Mouse (Mus musculus): ENCODE data around the gene Mrpl20. TPM values are rescaled to one million over a fixed set of nuclear protein-coding genes. Genes with fewer than 3 reads are reported as not detected.

Gene Mrpl20
- polyA plus RNA-seq, 1 experiment from 2014 or later, result 186 TPM

DNA sequence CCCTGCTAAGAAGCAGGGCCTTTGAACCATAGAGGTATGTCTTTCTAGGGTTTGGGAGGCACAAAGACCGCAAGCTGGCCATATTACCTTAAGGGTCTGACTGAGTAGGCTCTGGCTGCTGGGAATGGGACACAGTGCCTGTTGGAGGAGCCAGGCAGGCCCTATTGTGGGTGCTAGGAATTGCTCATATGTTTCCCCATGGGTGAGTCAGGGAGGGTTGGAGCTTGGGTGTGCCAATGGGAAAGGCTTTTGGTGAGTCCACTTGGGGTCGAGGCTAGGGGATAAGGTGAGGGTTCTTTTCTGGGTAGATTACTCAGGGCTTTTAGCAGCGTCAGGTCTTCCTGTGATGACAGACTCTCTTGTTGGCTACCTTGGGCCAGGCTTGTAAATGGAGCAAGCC, 48.7 kb downstream of the Mrpl20 start:
- 86% methylated on average over 3 of the region's 3 CpGs for WGBS
- DNase-seq (ENCODE audit: low spot score) (no peak), ATAC-seq (no peak)
- H3K9me3 ChIP-seq (ENCODE audit: low read length), result no peaks in the 10 kb centered on the region
- H3K9ac ChIP-seq (replicated peaks; ENCODE audit: low read depth), result no peak overlapping the region
- no peak overlapping the region for H3K4me2 ChIP-seq (replicated peaks; ENCODE audit: low read depth, low read length)
- TF ChIP-seq EP300 (IDR thresholded peaks at IDR 0.05), result no peak
- no peak for TF ChIP-seq CTCF (IDR thresholded peaks at IDR 0.05)
- H3K27me3 ChIP-seq (replicated peaks; ENCODE audit: insufficient read depth, low read length), result no peaks in the 10 kb centered on the region
- H3K4me1 ChIP-seq (ENCODE audit: insufficient read depth, low read depth, low read length), result peaks cover 21% of the 10 kb centered on the region; the same call in 1 of the 2 replicates
- peaks cover 6% of the 10 kb centered on the region; the same call in 1 of the 2 replicates for H3K36me3 ChIP-seq (ENCODE audit: insufficient read depth, low read length)
- no peak overlapping the region for H3K27ac ChIP-seq (ENCODE audit: low read length)
- H3K4me3 ChIP-seq (ENCODE audit: low read depth, low read length), result no peak overlapping the region

DNA sequence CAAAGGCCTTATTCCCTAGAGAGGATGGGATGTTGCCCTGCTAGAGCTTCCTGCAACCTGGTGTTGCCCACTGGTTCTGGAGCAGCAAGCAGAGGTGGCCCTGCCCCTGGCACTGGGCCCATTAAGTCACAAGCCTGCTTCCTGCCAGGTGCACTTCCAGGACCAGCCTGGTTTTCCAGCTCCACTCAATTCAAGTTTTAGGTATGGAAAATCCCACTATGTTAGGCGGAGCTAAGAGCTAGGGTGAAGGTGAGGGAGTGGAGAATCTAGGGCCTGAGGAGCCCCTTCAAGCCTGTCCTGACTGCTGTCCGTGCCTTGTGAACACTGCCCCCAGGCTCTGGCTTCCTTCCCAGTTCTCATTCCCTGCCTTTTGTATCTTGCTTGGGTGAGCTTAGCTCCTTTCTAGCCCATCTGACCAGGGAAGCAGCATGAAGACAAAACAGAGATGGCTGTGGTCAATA, 49.3 kb downstream of the Mrpl20 start:
- no peak overlapping the region for H3K4me3 ChIP-seq (ENCODE audit: low read depth, low read length)
- no peaks in the 10 kb centered on the region for H3K27me3 ChIP-seq (replicated peaks; ENCODE audit: insufficient read depth, low read length)
- H3K27ac ChIP-seq (ENCODE audit: low read length), result no peak overlapping the region
- DNase-seq (ENCODE audit: low spot score) (peak; percentile 33), ATAC-seq (no peak)
- H3K9me3 ChIP-seq (ENCODE audit: low read length), result no peaks in the 10 kb centered on the region
- no peak for TF ChIP-seq EP300 (IDR thresholded peaks at IDR 0.05)
- no peak for TF ChIP-seq CTCF (IDR thresholded peaks at IDR 0.05)
- peaks cover 16% of the 10 kb centered on the region; the same call in 1 of the 2 replicates for H3K4me1 ChIP-seq (ENCODE audit: insufficient read depth, low read depth, low read length)
- no peak overlapping the region for H3K4me2 ChIP-seq (replicated peaks; ENCODE audit: low read depth, low read length)
- WGBS, result 47% methylated on average over 2 of the region's 2 CpGs
- no peak overlapping the region for H3K9ac ChIP-seq (replicated peaks; ENCODE audit: low read depth)
- H3K36me3 ChIP-seq (ENCODE audit: insufficient read depth, low read length), result peaks cover 6% of the 10 kb centered on the region; the same call in 1 of the 2 replicates

DNA sequence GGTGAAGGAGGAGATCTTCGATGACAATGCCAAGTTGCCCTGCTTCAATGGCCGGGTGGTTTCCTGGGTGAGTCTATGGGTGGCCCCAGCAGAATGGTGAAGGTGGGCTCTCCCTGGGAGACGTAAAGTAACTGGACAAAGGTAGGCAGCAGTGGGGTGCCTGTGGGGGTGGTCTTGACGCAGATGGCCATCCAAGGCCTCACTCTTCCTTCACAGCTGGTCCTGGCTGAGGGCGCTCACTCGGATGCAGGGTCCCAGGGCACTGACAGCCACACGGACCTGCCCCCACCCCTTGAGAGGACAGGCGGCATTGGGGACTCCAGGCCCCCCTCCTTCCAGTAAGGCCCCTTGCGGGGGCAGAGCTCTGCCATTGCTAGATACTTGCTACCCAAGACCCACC, 50.7 kb downstream of the Mrpl20 start:
- DNase-seq (ENCODE audit: low spot score), result no peak
- WGBS, result 85% methylated on average over 8 of the region's 9 CpGs
- H3K36me3 ChIP-seq (ENCODE audit: insufficient read depth, low read length), result peaks cover 9% of the 10 kb centered on the region; the same call in 1 of the 2 replicates
- no peak overlapping the region for H3K9ac ChIP-seq (replicated peaks; ENCODE audit: low read depth)
- H3K27ac ChIP-seq (ENCODE audit: low read length), result no peak overlapping the region
- no peaks in the 10 kb centered on the region for H3K9me3 ChIP-seq (ENCODE audit: low read length)
- no peak overlapping the region for H3K4me2 ChIP-seq (replicated peaks; ENCODE audit: low read depth, low read length)
- H3K4me1 ChIP-seq (ENCODE audit: insufficient read depth, low read depth, low read length), result peaks cover 9% of the 10 kb centered on the region; the same call in 1 of the 2 replicates
- H3K27me3 ChIP-seq (replicated peaks; ENCODE audit: insufficient read depth, low read length), result no peaks in the 10 kb centered on the region
- TF ChIP-seq CTCF (IDR thresholded peaks at IDR 0.05) (no peak), EP300 (IDR thresholded peaks at IDR 0.05) (no peak)
- no peak for ATAC-seq
- H3K4me3 ChIP-seq (ENCODE audit: low read depth, low read length), result no peak overlapping the region

DNA sequence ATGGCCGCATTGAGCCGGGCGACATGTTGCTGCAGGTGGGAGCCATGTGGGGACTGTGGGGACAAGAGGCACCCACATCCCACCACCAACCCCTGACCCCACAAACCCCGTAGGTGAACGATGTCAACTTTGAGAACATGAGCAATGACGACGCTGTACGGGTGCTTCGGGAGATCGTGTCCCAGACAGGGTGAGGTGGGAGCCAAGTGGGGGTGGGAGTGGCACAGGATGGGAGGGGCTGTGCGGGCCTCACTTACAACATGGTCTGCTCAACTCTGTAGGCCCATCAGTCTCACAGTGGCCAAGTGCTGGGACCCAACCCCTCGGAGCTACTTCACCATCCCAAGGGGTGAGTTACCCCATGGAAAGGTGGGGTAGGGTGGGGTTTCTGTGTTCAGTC, 52.3 kb downstream of the Mrpl20 start:
- Histone ChIP-seq H3K4me1 (ENCODE audit: insufficient read depth, low read depth, low read length) (no peaks in the 10 kb centered on the region), H3K4me3 (ENCODE audit: low read depth, low read length) (no peak overlapping the region), H3K9me3 (ENCODE audit: low read length) (no peaks in the 10 kb centered on the region), H3K9ac (replicated peaks; ENCODE audit: low read depth) (no peak overlapping the region), H3K4me2 (replicated peaks; ENCODE audit: low read depth, low read length) (no peak overlapping the region), H3K36me3 (ENCODE audit: insufficient read depth, low read length) (peaks cover 12% of the 10 kb centered on the region; the same call in 1 of the 2 replicates), H3K27me3 (replicated peaks; ENCODE audit: insufficient read depth, low read length) (no peaks in the 10 kb centered on the region), H3K27ac (ENCODE audit: low read length) (no peak overlapping the region)
- 94% methylated on average over 12 of the region's 12 CpGs for WGBS
- TF ChIP-seq CTCF (IDR thresholded peaks at IDR 0.05) (no peak), EP300 (IDR thresholded peaks at IDR 0.05) (no peak)
- ATAC-seq, result no peak
- no peak for DNase-seq (ENCODE audit: low spot score)

DNA sequence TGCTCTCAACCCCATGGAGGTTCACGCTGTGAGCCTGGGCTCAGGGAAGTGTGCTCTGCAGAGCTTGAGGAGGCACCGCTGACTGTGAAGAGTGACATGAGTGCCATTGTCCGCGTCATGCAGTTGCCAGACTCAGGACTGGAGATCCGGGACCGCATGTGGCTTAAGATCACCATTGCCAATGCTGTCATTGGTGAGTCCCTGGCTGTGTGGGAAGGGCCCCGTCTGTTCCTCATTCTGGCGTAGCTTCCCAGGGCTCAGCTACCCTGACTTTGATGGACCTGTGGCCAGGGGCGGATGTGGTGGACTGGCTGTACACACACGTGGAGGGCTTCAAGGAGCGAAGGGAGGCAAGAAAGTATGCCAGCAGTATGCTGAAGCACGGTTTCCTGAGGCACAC, 53.4 kb downstream of the Mrpl20 start:
- ATAC-seq (no peak), DNase-seq (ENCODE audit: low spot score) (no peak)
- Histone ChIP-seq H3K36me3 (ENCODE audit: insufficient read depth, low read length) (peaks cover 12% of the 10 kb centered on the region; the same call in 1 of the 2 replicates), H3K4me1 (ENCODE audit: insufficient read depth, low read depth, low read length) (no peaks in the 10 kb centered on the region), H3K27ac (ENCODE audit: low read length) (no peak overlapping the region), H3K4me3 (ENCODE audit: low read depth, low read length) (no peak overlapping the region), H3K9me3 (ENCODE audit: low read length) (no peaks in the 10 kb centered on the region), H3K9ac (replicated peaks; ENCODE audit: low read depth) (no peak overlapping the region), H3K4me2 (replicated peaks; ENCODE audit: low read depth, low read length) (no peak overlapping the region), H3K27me3 (replicated peaks; ENCODE audit: insufficient read depth, low read length) (no peaks in the 10 kb centered on the region)
- TF ChIP-seq EP300 (IDR thresholded peaks at IDR 0.05) (no peak), CTCF (IDR thresholded peaks at IDR 0.05) (no peak)
- 88% methylated on average over 12 of the region's 12 CpGs for WGBS

DNA sequence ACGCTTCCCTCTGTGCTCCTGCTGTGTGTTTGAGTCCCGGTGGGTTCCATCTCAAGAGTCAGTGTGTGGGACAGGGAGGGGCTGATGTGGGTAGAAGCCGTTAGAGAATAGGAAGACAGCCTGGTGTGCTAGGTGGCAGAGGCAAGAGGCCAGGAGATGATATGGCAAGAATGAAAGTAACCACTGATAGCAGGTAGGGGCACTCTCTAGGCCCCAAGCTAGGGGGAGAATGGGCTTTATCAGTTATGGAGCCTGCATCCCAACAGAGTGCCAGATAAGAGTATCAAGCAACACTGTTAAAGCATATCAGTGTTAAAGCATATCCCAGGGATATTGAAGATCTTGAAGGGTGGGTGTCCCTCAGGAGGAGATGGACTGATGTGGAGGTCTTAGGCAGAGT, 54.2 kb downstream of the Mrpl20 start:
- WGBS, result 85% methylated on average over 3 of the region's 3 CpGs
- Histone ChIP-seq H3K4me3 (ENCODE audit: low read depth, low read length) (no peak overlapping the region), H3K27ac (ENCODE audit: low read length) (no peak overlapping the region), H3K27me3 (replicated peaks; ENCODE audit: insufficient read depth, low read length) (no peaks in the 10 kb centered on the region), H3K4me2 (replicated peaks; ENCODE audit: low read depth, low read length) (no peak overlapping the region), H3K36me3 (ENCODE audit: insufficient read depth, low read length) (peaks cover 12% of the 10 kb centered on the region; the same call in 1 of the 2 replicates), H3K4me1 (ENCODE audit: insufficient read depth, low read depth, low read length) (no peaks in the 10 kb centered on the region), H3K9me3 (ENCODE audit: low read length) (no peaks in the 10 kb centered on the region), H3K9ac (replicated peaks; ENCODE audit: low read depth) (no peak overlapping the region)
- ATAC-seq (no peak), DNase-seq (ENCODE audit: low spot score) (no peak)
- TF ChIP-seq CTCF (IDR thresholded peaks at IDR 0.05) (no peak), EP300 (IDR thresholded peaks at IDR 0.05) (no peak)

DNA sequence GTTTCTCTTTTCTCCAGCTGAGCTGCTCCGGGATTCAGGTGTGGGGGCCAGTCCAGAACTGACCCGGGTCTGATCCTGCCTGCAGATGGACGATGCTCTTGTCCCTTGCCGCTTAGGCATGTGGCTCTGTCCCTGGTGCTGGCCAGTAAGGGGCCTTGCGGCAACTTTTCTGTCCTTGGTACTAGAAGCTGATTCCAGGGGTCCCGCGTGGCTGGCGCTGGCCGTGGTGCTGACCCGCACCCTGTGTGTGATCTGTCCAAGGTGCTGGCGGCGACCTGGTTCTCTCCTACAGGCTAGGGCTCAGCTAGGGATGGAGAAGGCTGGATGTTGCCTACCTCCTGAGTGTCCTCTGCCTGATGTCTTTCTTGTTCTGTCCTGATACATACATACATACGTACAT, 56.6 kb downstream of the Mrpl20 start:
- ATAC-seq, result peak; percentile 60

More for the DNA sequence above, 56.6 kb downstream of the Mrpl20 start:
- Histone ChIP-seq H3K9me3 (ENCODE audit: low read length) (no peaks in the 10 kb centered on the region), H3K27me3 (replicated peaks; ENCODE audit: insufficient read depth, low read length) (no peaks in the 10 kb centered on the region), H3K4me3 (ENCODE audit: low read depth, low read length) (no peak overlapping the region), H3K36me3 (ENCODE audit: insufficient read depth, low read length) (peaks cover 8% of the 10 kb centered on the region; the same call in 1 of the 2 replicates), H3K27ac (ENCODE audit: low read length) (no peak overlapping the region), H3K4me2 (replicated peaks; ENCODE audit: low read depth, low read length) (no peak overlapping the region), H3K4me1 (ENCODE audit: insufficient read depth, low read depth, low read length) (no peaks in the 10 kb centered on the region), H3K9ac (replicated peaks; ENCODE audit: low read depth) (no peak overlapping the region)
- peak; percentile 63 for DNase-seq (ENCODE audit: low spot score)
- WGBS, result 21% methylated on average over 13 of the region's 13 CpGs
- TF ChIP-seq EP300 (IDR thresholded peaks at IDR 0.05) (no peak), CTCF (IDR thresholded peaks at IDR 0.05) (peak; percentile 18; the same call in 1 of the 2 replicates)

Small RNAs within 50 kb of the gene (microRNA-seq; reads per million reads assigned to microRNA genes)
- gene Gm27743, result not detected

Other genes with a start within 250 kb of the Mrpl20 start
- 70.9 and 76.3 TPM in 2 replicates for gene Nadk, start 240.5 kb upstream of the Mrpl20 start, polyA plus RNA-seq (2015; fragmentation: Nextera tagmentation; extraction: Ambion mirVana)
- gene Slc35e2, start 201.5 kb upstream of the Mrpl20 start, polyA plus RNA-seq (2015; fragmentation: Nextera tagmentation; extraction: Ambion mirVana), result 3.1 and 3.7 TPM in 2 replicates
- 67.3 and 74.4 TPM in 2 replicates for gene Cdk11b, start 178.0 kb upstream of the Mrpl20 start, polyA plus RNA-seq (2015; fragmentation: Nextera tagmentation; extraction: Ambion mirVana)
- gene Gm10563, start 157.5 kb upstream of the Mrpl20 start, polyA plus RNA-seq (2015; fragmentation: Nextera tagmentation; extraction: Ambion mirVana), result not detected in 2 replicates
- 44.5 and 46.2 TPM in 2 replicates for gene Mmp23, start 149.5 kb upstream of the Mrpl20 start, polyA plus RNA-seq (2015; fragmentation: Nextera tagmentation; extraction: Ambion mirVana)
- gene Mib2, start 133.7 kb upstream of the Mrpl20 start, polyA plus RNA-seq (2015; fragmentation: Nextera tagmentation; extraction: Ambion mirVana), result 16.3 and 19.8 TPM in 2 replicates
- 3.3 and 3.6 TPM in 2 replicates for gene Fndc10, start 108.5 kb upstream of the Mrpl20 start, polyA plus RNA-seq (2015; fragmentation: Nextera tagmentation; extraction: Ambion mirVana)
- 166 and 178 TPM in 2 replicates for gene Ssu72, start 98.1 kb upstream of the Mrpl20 start, polyA plus RNA-seq (2015; fragmentation: Nextera tagmentation; extraction: Ambion mirVana)
- gene Tmem240, start 68.1 kb upstream of the Mrpl20 start, polyA plus RNA-seq (2015; fragmentation: Nextera tagmentation; extraction: Ambion mirVana), result 0.58 and 0.63 TPM in 2 replicates
- gene Atad3a, start 41.8 kb upstream of the Mrpl20 start, polyA plus RNA-seq (2015; fragmentation: Nextera tagmentation; extraction: Ambion mirVana), result 26.1 and 28.5 TPM in 2 replicates
- gene Vwa1, start 28.2 kb upstream of the Mrpl20 start, polyA plus RNA-seq (2015; fragmentation: Nextera tagmentation; extraction: Ambion mirVana), result 6.5 and 7.0 TPM in 2 replicates
- gene Tmem88b, start 17.0 kb upstream of the Mrpl20 start, polyA plus RNA-seq (2015; fragmentation: Nextera tagmentation; extraction: Ambion mirVana), result 0.13 and 0.31 TPM in 2 replicates
- gene Ankrd65, start 12.4 kb upstream of the Mrpl20 start, polyA plus RNA-seq (2015; fragmentation: Nextera tagmentation; extraction: Ambion mirVana), result 6.0 and 6.6 TPM in 2 replicates
- gene Ccnl2, start 9.6 kb downstream of the Mrpl20 start, polyA plus RNA-seq (2015; fragmentation: Nextera tagmentation; extraction: Ambion mirVana), result 110 and 122 TPM in 2 replicates
- 117 and 128 TPM in 2 replicates for gene Aurkaip1, start 28.4 kb downstream of the Mrpl20 start, polyA plus RNA-seq (2015; fragmentation: Nextera tagmentation; extraction: Ambion mirVana)
- gene Mxra8, start 36.8 kb downstream of the Mrpl20 start, polyA plus RNA-seq (2015; fragmentation: Nextera tagmentation; extraction: Ambion mirVana), result 321 and 330 TPM in 2 replicates
- gene Dvl1, start 44.5 kb downstream of the Mrpl20 start, polyA plus RNA-seq (2015; fragmentation: Nextera tagmentation; extraction: Ambion mirVana), result 9.1 and 11.9 TPM in 2 replicates
- 0.19 and 0.25 TPM in 2 replicates for gene Tas1r3, start 60.5 kb downstream of the Mrpl20 start, polyA plus RNA-seq (2015; fragmentation: Nextera tagmentation; extraction: Ambion mirVana)
- 10.8 and 13.8 TPM in 2 replicates for gene Cptp, start 66.6 kb downstream of the Mrpl20 start, polyA plus RNA-seq (2015; fragmentation: Nextera tagmentation; extraction: Ambion mirVana)
- gene Ints11, start 66.7 kb downstream of the Mrpl20 start, polyA plus RNA-seq (2015; fragmentation: Nextera tagmentation; extraction: Ambion mirVana), result 31.7 and 34.8 TPM in 2 replicates
- 29.3 and 29.9 TPM in 2 replicates for gene Pusl1, start 88.9 kb downstream of the Mrpl20 start, polyA plus RNA-seq (2015; fragmentation: Nextera tagmentation; extraction: Ambion mirVana)
- 12.7 and 13.4 TPM in 2 replicates for gene Acap3, start 88.9 kb downstream of the Mrpl20 start, polyA plus RNA-seq (2015; fragmentation: Nextera tagmentation; extraction: Ambion mirVana)
- 66.6 and 67.0 TPM in 2 replicates for gene Ube2j2, start 141.0 kb downstream of the Mrpl20 start, polyA plus RNA-seq (2015; fragmentation: Nextera tagmentation; extraction: Ambion mirVana)
- 30.6 and 36.2 TPM in 2 replicates for gene C1qtnf12, start 159.4 kb downstream of the Mrpl20 start, polyA plus RNA-seq (2015; fragmentation: Nextera tagmentation; extraction: Ambion mirVana)
- 6.8 TPM in 2 replicates for gene B3galt6, start 189.8 kb downstream of the Mrpl20 start, polyA plus RNA-seq (2015; fragmentation: Nextera tagmentation; extraction: Ambion mirVana)
- 155 and 166 TPM in 2 replicates for gene Sdf4, start 190.0 kb downstream of the Mrpl20 start, polyA plus RNA-seq (2015; fragmentation: Nextera tagmentation; extraction: Ambion mirVana)
- 4.9 and 5.2 TPM in 2 replicates for gene Tnfrsf4, start 211.0 kb downstream of the Mrpl20 start, polyA plus RNA-seq (2015; fragmentation: Nextera tagmentation; extraction: Ambion mirVana)
- 1.6 and 1.9 TPM in 2 replicates for gene Tnfrsf18, start 223.3 kb downstream of the Mrpl20 start, polyA plus RNA-seq (2015; fragmentation: Nextera tagmentation; extraction: Ambion mirVana)

Measured in lung, postnatal 0 days (tissue).